Mouse (Mus musculus): ENCODE data around the gene Pdzk1ip1. TPM values are rescaled to one million over a fixed set of nuclear protein-coding genes. Genes with fewer than 3 reads are reported as not detected.

The Pdzk1ip1 gene
- polyA plus RNA-seq, 1 experiment from 2014 or later, result 8.6 TPM

Other genes starting within 250 kb of the Pdzk1ip1 start
- gene Foxd2, start 179.8 kb upstream of the Pdzk1ip1 start, polyA plus RNA-seq (2015; fragmentation: Nextera tagmentation; extraction: Ambion mirVana), result 1.3 and 1.9 TPM in 2 replicates
- not detected in 2 replicates for gene Foxe3, start 162.7 kb upstream of the Pdzk1ip1 start, polyA plus RNA-seq (2015; fragmentation: Nextera tagmentation; extraction: Ambion mirVana)
- gene Cmpk1, start 101.5 kb upstream of the Pdzk1ip1 start, polyA plus RNA-seq (2015; fragmentation: Nextera tagmentation; extraction: Ambion mirVana), result 93.2 and 93.8 TPM in 2 replicates
- 10.7 and 11.8 TPM in 2 replicates for gene Stil, start 88.5 kb upstream of the Pdzk1ip1 start, polyA plus RNA-seq (2015; fragmentation: Nextera tagmentation; extraction: Ambion mirVana)
- gene Tal1, start 32.3 kb upstream of the Pdzk1ip1 start, polyA plus RNA-seq (2015; fragmentation: Nextera tagmentation; extraction: Ambion mirVana), result 1.3 and 1.6 TPM in 2 replicates
- 0.09 TPM in 1 of 2 replicates, not detected in the other for gene Cyp4x1, start 45.6 kb downstream of the Pdzk1ip1 start, polyA plus RNA-seq (2015; fragmentation: Nextera tagmentation; extraction: Ambion mirVana)
- gene Cyp4a29, start 153.4 kb downstream of the Pdzk1ip1 start, polyA plus RNA-seq (2015; fragmentation: Nextera tagmentation; extraction: Ambion mirVana), result not detected in 2 replicates
- gene Cyp4a12a, start 210.3 kb downstream of the Pdzk1ip1 start, polyA plus RNA-seq (2015; fragmentation: Nextera tagmentation; extraction: Ambion mirVana), result not detected in 2 replicates